In genomic region chr2:147012141-147012622, GRCm38 (mm10) we compare ENCODE assay signal across 8 mouse cellular contexts. TPM values are rescaled to one million over a fixed set of nuclear protein-coding genes. Genes with fewer than 3 reads are reported as not detected.
A peak's percentile ranks its signal among the peaks of the same experiment; 100 is the strongest.
DNase-seq lines count a peak whose midpoint lies in the region; ATAC-seq lines count a peak whose summit lies in the region.

No protein-coding gene starts in this region.

- H3K4me3 ChIP-seq in lung, embryonic 16.5 days (ENCODE audit: low read length): peak overlapping the region; percentile 88
- H3K4me3 ChIP-seq in heart, embryonic 14.5 days (ENCODE audit: control insufficient read depth in 1 of 2, insufficient read depth in 1 of 2, low read depth in 1 of 2, low read length in 2 of 2): peak overlapping the region; percentile 94 to 95
- H3K4me3 ChIP-seq in liver, embryonic 12.5 days: peak overlapping the region; percentile 78
- peak overlapping the region; percentile 88 for H3K4me3 ChIP-seq in stomach, embryonic 14.5 days (ENCODE audit: low read depth, low read length)

- no peaks in the 10 kb centered on the region for H3K27me3 ChIP-seq in lung, embryonic 16.5 days (ENCODE audit: control insufficient read depth, insufficient read depth, low read depth, low read length)
- H3K27me3 ChIP-seq in heart, embryonic 14.5 days (ENCODE audit: control insufficient read depth, insufficient read depth, low read length): no peaks in the 10 kb centered on the region
- no peaks in the 10 kb centered on the region for H3K27me3 ChIP-seq in liver, embryonic 12.5 days (replicated peaks)
- H3K27me3 ChIP-seq in stomach, embryonic 14.5 days (ENCODE audit: control insufficient read depth, insufficient read depth, low read length): no peaks in the 10 kb centered on the region

- peak overlapping the region; percentile 90 for H3K9ac ChIP-seq in lung, embryonic 16.5 days (ENCODE audit: low read length)
- H3K9ac ChIP-seq in heart, embryonic 14.5 days (ENCODE audit: low read length): peak overlapping the region; percentile 88
- peak overlapping the region; percentile 85 for H3K9ac ChIP-seq in liver, embryonic 12.5 days
- H3K9ac ChIP-seq in stomach, embryonic 14.5 days (replicated peaks; ENCODE audit: low read depth, low read length): peak overlapping the region; percentile 81

- H3K4me2 ChIP-seq in lung, embryonic 16.5 days (ENCODE audit: low read depth, low read length): peak overlapping the region; percentile 79
- peak overlapping the region; percentile 78 for H3K4me2 ChIP-seq in heart, embryonic 14.5 days (ENCODE audit: low read length)
- peak overlapping the region; percentile 90 for H3K4me2 ChIP-seq in liver, embryonic 12.5 days
- peak overlapping the region; percentile 65 for H3K4me2 ChIP-seq in stomach, embryonic 14.5 days (replicated peaks; ENCODE audit: low read depth, low read length)

- ATAC-seq in lung, embryonic 16.5 days (ENCODE audit: low read depth): no peak
- no peak for ATAC-seq in heart, embryonic 14.5 days (ENCODE audit: insufficient number of reproducible peaks, insufficient read depth, low FRiP score, low read depth)
- ATAC-seq in liver, embryonic 12.5 days: no peak
- ATAC-seq in stomach, embryonic 14.5 days (ENCODE audit: insufficient number of reproducible peaks, insufficient read depth, low FRiP score, low read depth): peak; percentile 10; the same call in 1 of the 2 replicates

- DNase-seq in adrenal gland, adult 2 months: peak; percentile 10
- DNase-seq in adrenal gland, postnatal 25 days: no peak
- DNase-seq in lung, postnatal 25 days (ENCODE audit: low spot score): no peak
- no peak for DNase-seq in adrenal gland, adult 8-10 months

- 24% methylated on average over 7 of the region's 7 CpGs for WGBS in lung, embryonic 16.5 days
- WGBS in heart, embryonic 14.5 days: 43% methylated on average over 7 of the region's 7 CpGs
- 34% methylated on average over 7 of the region's 7 CpGs for WGBS in liver, embryonic 12.5 days (ENCODE audit: insufficient replicate concordance)
- WGBS in stomach, embryonic 14.5 days: 27% methylated on average over 7 of the region's 7 CpGs

- H3K9me3 ChIP-seq in lung, embryonic 16.5 days (ENCODE audit: control insufficient read depth, low read length): no peaks in the 10 kb centered on the region
- no peaks in the 10 kb centered on the region for H3K9me3 ChIP-seq in heart, embryonic 14.5 days (ENCODE audit: control insufficient read depth, low read length)
- H3K9me3 ChIP-seq in liver, embryonic 12.5 days (replicated peaks): no peaks in the 10 kb centered on the region
- H3K9me3 ChIP-seq in stomach, embryonic 14.5 days (ENCODE audit: control insufficient read depth, low read depth, low read length): no peaks in the 10 kb centered on the region

- H3K27ac ChIP-seq in lung, embryonic 16.5 days (ENCODE audit: low read length): peak overlapping the region; percentile 100
- H3K27ac ChIP-seq in heart, embryonic 14.5 days (replicated peaks in 1 of 2; ENCODE audit: control insufficient read depth in 1 of 2, insufficient read depth in 1 of 2, low read depth in 2 of 2, low read length in 2 of 2): peak overlapping the region; percentile 98 to 99
- peak overlapping the region; percentile 88 for H3K27ac ChIP-seq in liver, embryonic 12.5 days
- H3K27ac ChIP-seq in stomach, embryonic 14.5 days (ENCODE audit: low read length): peak overlapping the region; percentile 99

- peaks cover 15% of the 10 kb centered on the region for H3K4me1 ChIP-seq in lung, embryonic 16.5 days (replicated peaks; ENCODE audit: control insufficient read depth, insufficient read depth, low read length)
- H3K4me1 ChIP-seq in heart, embryonic 14.5 days (ENCODE audit: control insufficient read depth in 2 of 2, insufficient read depth in 2 of 2, low read length in 2 of 2): peaks cover 2 to 21% of the 10 kb centered on the region in 2 experiments; a peak in 3 of 4 replicates
- peaks cover 41% of the 10 kb centered on the region for H3K4me1 ChIP-seq in liver, embryonic 12.5 days
- peaks cover 8% of the 10 kb centered on the region; the same call in 1 of the 2 replicates for H3K4me1 ChIP-seq in stomach, embryonic 14.5 days (ENCODE audit: control insufficient read depth, insufficient read depth, low read length)

- no peaks in the 10 kb centered on the region for H3K36me3 ChIP-seq in lung, embryonic 16.5 days (ENCODE audit: control insufficient read depth, insufficient read depth, low read length)
- H3K36me3 ChIP-seq in heart, embryonic 14.5 days (ENCODE audit: control insufficient read depth, insufficient read depth, low read length): no peaks in the 10 kb centered on the region
- H3K36me3 ChIP-seq in liver, embryonic 12.5 days: peaks cover 6% of the 10 kb centered on the region; the same call in 1 of the 2 replicates
- no peaks in the 10 kb centered on the region for H3K36me3 ChIP-seq in stomach, embryonic 14.5 days (ENCODE audit: control insufficient read depth, insufficient read depth, low read length)

RNA-seq across cellular contexts. Expression of gene Xrn2, which starts 0.6 kb away (rescaled TPM):
- total RNA-seq in adrenal gland, adult 2 months (2021): 10 to 100 TPM; 50.5 to 53.9 TPM
- polyA plus RNA-seq in adrenal gland, adult 2 months (2012; rRNA removed): 6.6 and 7.8 TPM in 2 replicates
- total RNA-seq in adrenal gland, postnatal 25 days (2021): 62.0 and 80.8 TPM in 2 replicates
- 74.7 and 79.3 TPM in 2 replicates for polyA plus RNA-seq in lung, embryonic 16.5 days (2015; fragmentation: Nextera tagmentation; extraction: Ambion mirVana)
- polyA plus RNA-seq in heart, embryonic 14.5 days (2014; fragmentation: Nextera tagmentation; extraction: Ambion mirVana): 58.6 and 59.8 TPM in 2 replicates
- 52.0 and 52.9 TPM in 2 replicates for polyA plus RNA-seq in liver, embryonic 12.5 days (2016; fragmentation: Nextera tagmentation; extraction: Ambion mirVana)
- 92.3 and 95.3 TPM in 2 replicates for polyA plus RNA-seq in stomach, embryonic 14.5 days (2014; fragmentation: Nextera tagmentation; extraction: Ambion mirVana)
- total RNA-seq in adrenal gland, adult 8-10 months (2022): 10 to 100 TPM; 58.4 to 74.0 (median 61.9) TPM
